Mouse (Mus musculus): Measurements from ENCODE around the gene Taf1a. TPM values are rescaled to one million over a fixed set of nuclear protein-coding genes. Genes with fewer than 3 reads are reported as not detected.
"Not testable (repeated sequence)": the region's sequence is repeated elsewhere in the genome, so short reads cannot be mapped to it uniquely, and the experiment has no call there.

Gene Taf1a
- total RNA-seq, 1 experiment from 2014 or later: 19.2 TPM

GRCm38 (mm10) chr1:183387421-183387820, 1.4 kb upstream of the Taf1a start:
- ATAC-seq (replicated peaks; ENCODE audit: low read depth, poor library complexity, severe bottlenecking): not testable (repeated sequence)

- ATAC-seq (replicated peaks; ENCODE audit: low read depth, poor library complexity, severe bottlenecking): no peak
Observed at GRCm38 (mm10) chr1:183403396-183403795, 14.6 kb downstream of the Taf1a start.

- ATAC-seq (replicated peaks; ENCODE audit: low read depth, poor library complexity, severe bottlenecking): no peak
Observed at GRCm38 (mm10) chr1:183414081-183414727, 25.4 kb downstream of the Taf1a start.

GRCm38 (mm10) chr1:183417873-183418272, 29.1 kb downstream of the Taf1a start, which contains the start of gene Hhipl2:
TSS of gene Hhipl2 (plus strand) at chr1:183418215.
- no peak for ATAC-seq (replicated peaks; ENCODE audit: low read depth, poor library complexity, severe bottlenecking)

- no peak for ATAC-seq (replicated peaks; ENCODE audit: low read depth, poor library complexity, severe bottlenecking)
Observed at GRCm38 (mm10) chr1:183419741-183420140, 31.0 kb downstream of the Taf1a start.

- no peak for ATAC-seq (replicated peaks; ENCODE audit: low read depth, poor library complexity, severe bottlenecking)
Observed at GRCm38 (mm10) chr1:183420296-183420695, 31.5 kb downstream of the Taf1a start.

GRCm38 (mm10) chr1:183424100-183424499, 35.3 kb downstream of the Taf1a start:
- ATAC-seq (replicated peaks; ENCODE audit: low read depth, poor library complexity, severe bottlenecking): no peak

- ATAC-seq (replicated peaks; ENCODE audit: low read depth, poor library complexity, severe bottlenecking): no peak
Observed at GRCm38 (mm10) chr1:183434918-183435317, 46.1 kb downstream of the Taf1a start.

GRCm38 (mm10) chr1:183439036-183439435, 50.3 kb downstream of the Taf1a start:
- peak; percentile 88 for ATAC-seq (replicated peaks; ENCODE audit: low read depth, poor library complexity, severe bottlenecking)

- peak; percentile 92 for ATAC-seq (replicated peaks; ENCODE audit: low read depth, poor library complexity, severe bottlenecking)
Observed at GRCm38 (mm10) chr1:183442015-183442774, 53.4 kb downstream of the Taf1a start.

- no peak for ATAC-seq (replicated peaks; ENCODE audit: low read depth, poor library complexity, severe bottlenecking)
Observed at GRCm38 (mm10) chr1:183453066-183453465, 64.3 kb downstream of the Taf1a start.

Other genes with a start within 250 kb of the Taf1a start
- gene Disp1, start 167.5 kb upstream of the Taf1a start, total RNA-seq (2017): 5.6 and 6.3 TPM in 2 replicates
- gene Aida, start 92.4 kb upstream of the Taf1a start, total RNA-seq (2017): 60.9 and 64.5 TPM in 2 replicates
- gene Brox, start 91.7 kb upstream of the Taf1a start, total RNA-seq (2017): 34.1 and 39.6 TPM in 2 replicates
- 71.0 and 71.7 TPM in 2 replicates for gene Mia3, start 19.4 kb upstream of the Taf1a start, total RNA-seq (2017)
- not detected in 2 replicates for gene Hhipl2, start 29.2 kb downstream of the Taf1a start, total RNA-seq (2017)

Measured in common myeloid progenitor, adult 5-6 weeks (primary cell).